Mouse (Mus musculus): ENCODE data around the gene Nuak1. TPM values are rescaled to one million over a fixed set of nuclear protein-coding genes. Genes with fewer than 3 reads are reported as not detected.
A peak's percentile ranks its signal among the peaks of the same experiment; 100 is the strongest.

Gene Nuak1
- polyA plus RNA-seq, 1 experiment from 2014 or later = 1.5 TPM

DNA sequence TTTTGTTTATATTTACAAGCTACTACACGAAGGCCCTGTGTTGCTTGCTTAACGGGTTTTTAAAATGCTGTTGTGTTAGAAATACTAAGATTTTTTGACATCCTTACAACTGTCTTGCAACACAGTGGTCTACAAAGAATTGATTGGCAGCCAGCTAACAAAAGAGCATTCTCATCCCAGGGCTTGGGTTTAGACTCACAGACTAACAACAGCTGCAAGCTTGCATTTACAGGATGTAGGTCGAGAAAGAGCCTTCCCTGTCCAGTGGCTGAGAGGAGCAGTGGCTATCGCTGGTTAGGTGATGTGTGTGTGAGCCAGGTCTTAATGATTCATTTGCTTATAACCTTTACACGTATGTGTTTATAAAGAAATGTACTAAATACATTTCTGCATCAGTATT, 94.7 kb downstream of the Nuak1 start:
- no peaks in the 10 kb centered on the region for H3K36me3 ChIP-seq (ENCODE audit: insufficient read depth)
- H3K4me3 ChIP-seq (ENCODE audit: low read depth, low read length) = no peak overlapping the region
- 36% methylated on average over 5 of the region's 5 CpGs for WGBS
- H3K4me1 ChIP-seq (ENCODE audit: insufficient read depth) = peaks cover 7% of the 10 kb centered on the region; the same call in 1 of the 2 replicates
- no peak overlapping the region for H3K27ac ChIP-seq (ENCODE audit: low read depth)
- DNase-seq = peak; percentile 56
- H3K9me3 ChIP-seq (ENCODE audit: low read depth, low read length) = no peaks in the 10 kb centered on the region
- H3K4me2 ChIP-seq = no peak overlapping the region
- H3K27me3 ChIP-seq (ENCODE audit: insufficient read depth, low read length) = no peaks in the 10 kb centered on the region
- TF ChIP-seq CTCF (IDR thresholded peaks at IDR 0.05; ENCODE audit: low read depth) = no peak
- no peak overlapping the region for H3K9ac ChIP-seq
- ATAC-seq (ENCODE audit: insufficient read depth) = no peak; the same call in 1 of the 2 replicates

DNA sequence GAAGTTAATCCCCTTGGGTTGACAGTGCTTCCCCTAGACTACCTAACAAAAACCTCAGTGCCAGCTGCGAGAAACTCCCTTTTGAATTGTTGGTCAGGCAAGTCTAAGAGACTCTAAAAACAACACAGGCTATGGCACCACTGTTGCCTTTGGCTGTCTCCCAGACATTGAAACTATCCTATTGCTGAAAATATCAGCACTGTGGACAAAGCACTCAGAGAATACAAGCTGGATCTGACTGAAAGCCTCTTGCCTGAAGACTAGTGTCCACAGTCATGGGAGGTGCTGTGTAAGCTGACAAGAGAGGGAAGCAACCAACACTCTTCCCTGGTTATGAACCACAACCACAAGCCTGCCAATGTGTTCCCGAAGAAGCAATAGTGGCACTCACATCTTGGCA, 96.9 kb downstream of the Nuak1 start:
- H3K9ac ChIP-seq = no peak overlapping the region
- no peaks in the 10 kb centered on the region for H3K36me3 ChIP-seq (ENCODE audit: insufficient read depth)
- WGBS = 90% methylated on average over 2 of the region's 2 CpGs
- no peak for ATAC-seq (ENCODE audit: insufficient read depth)
- DNase-seq = no peak
- H3K27ac ChIP-seq (ENCODE audit: low read depth) = no peak overlapping the region
- H3K4me3 ChIP-seq (ENCODE audit: low read depth, low read length) = no peak overlapping the region
- TF ChIP-seq CTCF (IDR thresholded peaks at IDR 0.05; ENCODE audit: low read depth) = no peak
- peaks cover 7% of the 10 kb centered on the region; the same call in 1 of the 2 replicates for H3K4me1 ChIP-seq (ENCODE audit: insufficient read depth)
- no peak overlapping the region for H3K4me2 ChIP-seq
- no peaks in the 10 kb centered on the region for H3K9me3 ChIP-seq (ENCODE audit: low read depth, low read length)
- H3K27me3 ChIP-seq (ENCODE audit: insufficient read depth, low read length) = no peaks in the 10 kb centered on the region

- ATAC-seq (ENCODE audit: insufficient read depth) (no peak), DNase-seq (no peak)
- TF ChIP-seq CTCF (IDR thresholded peaks at IDR 0.05; ENCODE audit: low read depth) = no peak
- Histone ChIP-seq H3K4me3 (ENCODE audit: low read depth, low read length) (no peak overlapping the region), H3K36me3 (ENCODE audit: insufficient read depth) (no peaks in the 10 kb centered on the region), H3K4me2 (no peak overlapping the region), H3K27me3 (ENCODE audit: insufficient read depth, low read length) (no peaks in the 10 kb centered on the region), H3K4me1 (ENCODE audit: insufficient read depth) (no peaks in the 10 kb centered on the region), H3K27ac (ENCODE audit: low read depth) (no peak overlapping the region), H3K9me3 (ENCODE audit: low read depth, low read length) (no peaks in the 10 kb centered on the region), H3K9ac (no peak overlapping the region)
- 53% methylated on average over 4 of the region's 4 CpGs for WGBS
Observed at GRCm38 (mm10) chr10:84339456-84339855, 100.9 kb downstream of the Nuak1 start.

DNA sequence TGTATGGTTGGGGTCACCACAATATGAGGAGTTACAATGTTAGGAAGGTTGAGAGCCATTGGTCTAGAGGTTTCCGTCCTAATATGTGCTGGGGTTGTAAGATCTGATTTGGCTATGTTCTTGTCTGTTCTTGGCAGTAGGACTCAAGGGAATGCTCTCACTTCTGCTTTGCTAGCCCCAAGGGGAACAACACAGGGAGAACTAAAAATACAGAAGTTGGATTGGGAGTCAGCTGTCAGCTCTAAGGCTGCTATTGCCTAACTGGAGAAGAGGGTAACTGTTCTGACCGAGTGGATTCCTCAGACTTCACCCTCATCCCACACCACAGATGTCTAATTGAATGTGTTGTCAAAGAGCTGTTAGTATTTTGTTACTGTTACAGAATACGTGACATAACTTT, 101.6 kb downstream of the Nuak1 start:
- H3K27me3 ChIP-seq (ENCODE audit: insufficient read depth, low read length) = no peaks in the 10 kb centered on the region
- ATAC-seq (ENCODE audit: insufficient read depth) = no peak
- no peak overlapping the region for H3K9ac ChIP-seq
- H3K9me3 ChIP-seq (ENCODE audit: low read depth, low read length) = no peaks in the 10 kb centered on the region
- TF ChIP-seq CTCF (IDR thresholded peaks at IDR 0.05; ENCODE audit: low read depth) = no peak
- 75% methylated on average over 3 of the region's 3 CpGs for WGBS
- H3K36me3 ChIP-seq (ENCODE audit: insufficient read depth) = no peaks in the 10 kb centered on the region
- H3K4me2 ChIP-seq = no peak overlapping the region
- H3K27ac ChIP-seq (ENCODE audit: low read depth) = no peak overlapping the region
- no peak for DNase-seq
- no peak overlapping the region for H3K4me3 ChIP-seq (ENCODE audit: low read depth, low read length)
- H3K4me1 ChIP-seq (ENCODE audit: insufficient read depth) = no peaks in the 10 kb centered on the region

GRCm38 (mm10) chr10:84335441-84335840, 105.0 kb downstream of the Nuak1 start:
- 70% methylated on average over 4 of the region's 4 CpGs for WGBS
- no peaks in the 10 kb centered on the region for H3K9me3 ChIP-seq (ENCODE audit: low read depth, low read length)
- H3K36me3 ChIP-seq (ENCODE audit: insufficient read depth) = no peaks in the 10 kb centered on the region
- H3K27me3 ChIP-seq (ENCODE audit: insufficient read depth, low read length) = no peaks in the 10 kb centered on the region
- H3K4me2 ChIP-seq = no peak overlapping the region
- TF ChIP-seq CTCF (IDR thresholded peaks at IDR 0.05; ENCODE audit: low read depth) = no peak
- H3K4me3 ChIP-seq (ENCODE audit: low read depth, low read length) = no peak overlapping the region
- no peaks in the 10 kb centered on the region for H3K4me1 ChIP-seq (ENCODE audit: insufficient read depth)
- DNase-seq (no peak), ATAC-seq (ENCODE audit: insufficient read depth) (no peak)
- H3K9ac ChIP-seq = no peak overlapping the region
- H3K27ac ChIP-seq (ENCODE audit: low read depth) = no peak overlapping the region

DNA sequence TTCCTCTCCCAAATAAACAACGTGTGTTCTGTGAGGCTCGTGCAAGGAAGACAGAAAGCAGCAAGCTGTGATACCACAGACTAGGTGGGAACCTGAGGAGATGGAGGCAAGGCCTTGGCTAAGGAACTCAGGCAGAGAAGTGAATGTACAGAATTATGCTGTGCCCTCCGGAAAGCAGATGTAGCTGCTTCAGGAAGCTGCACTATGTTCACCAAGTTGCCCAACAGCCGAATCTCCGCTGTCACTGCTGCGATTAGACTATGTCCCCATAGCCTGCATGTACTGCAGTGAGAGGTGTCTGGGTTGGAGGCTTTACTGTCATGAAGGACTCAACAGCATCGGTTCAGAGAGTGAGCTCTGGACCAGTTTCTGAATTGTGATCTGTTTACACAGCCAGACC, 110.6 kb downstream of the Nuak1 start:
- Histone ChIP-seq H3K4me2 (no peak overlapping the region), H3K36me3 (ENCODE audit: insufficient read depth) (no peaks in the 10 kb centered on the region), H3K9ac (no peak overlapping the region), H3K4me3 (ENCODE audit: low read depth, low read length) (no peak overlapping the region), H3K9me3 (ENCODE audit: low read depth, low read length) (no peaks in the 10 kb centered on the region), H3K27ac (ENCODE audit: low read depth) (no peak overlapping the region), H3K4me1 (ENCODE audit: insufficient read depth) (no peaks in the 10 kb centered on the region), H3K27me3 (ENCODE audit: insufficient read depth, low read length) (no peaks in the 10 kb centered on the region)
- no peak for TF ChIP-seq CTCF (IDR thresholded peaks at IDR 0.05; ENCODE audit: low read depth)
- no peak for ATAC-seq (ENCODE audit: insufficient read depth)
- no peak for DNase-seq
- WGBS = 82% methylated on average over 7 of the region's 7 CpGs

GRCm38 (mm10) chr10:84329336-84329735, 111.1 kb downstream of the Nuak1 start:
- H3K4me1 ChIP-seq (ENCODE audit: insufficient read depth) = no peaks in the 10 kb centered on the region
- no peak for TF ChIP-seq CTCF (IDR thresholded peaks at IDR 0.05; ENCODE audit: low read depth)
- H3K9me3 ChIP-seq (ENCODE audit: low read depth, low read length) = no peaks in the 10 kb centered on the region
- WGBS = 81% methylated on average over 5 of the region's 5 CpGs
- H3K9ac ChIP-seq = no peak overlapping the region
- no peak overlapping the region for H3K27ac ChIP-seq (ENCODE audit: low read depth)
- H3K36me3 ChIP-seq (ENCODE audit: insufficient read depth) = no peaks in the 10 kb centered on the region
- no peak overlapping the region for H3K4me2 ChIP-seq
- DNase-seq = no peak
- no peaks in the 10 kb centered on the region for H3K27me3 ChIP-seq (ENCODE audit: insufficient read depth, low read length)
- no peak overlapping the region for H3K4me3 ChIP-seq (ENCODE audit: low read depth, low read length)
- no peak for ATAC-seq (ENCODE audit: insufficient read depth)

DNA sequence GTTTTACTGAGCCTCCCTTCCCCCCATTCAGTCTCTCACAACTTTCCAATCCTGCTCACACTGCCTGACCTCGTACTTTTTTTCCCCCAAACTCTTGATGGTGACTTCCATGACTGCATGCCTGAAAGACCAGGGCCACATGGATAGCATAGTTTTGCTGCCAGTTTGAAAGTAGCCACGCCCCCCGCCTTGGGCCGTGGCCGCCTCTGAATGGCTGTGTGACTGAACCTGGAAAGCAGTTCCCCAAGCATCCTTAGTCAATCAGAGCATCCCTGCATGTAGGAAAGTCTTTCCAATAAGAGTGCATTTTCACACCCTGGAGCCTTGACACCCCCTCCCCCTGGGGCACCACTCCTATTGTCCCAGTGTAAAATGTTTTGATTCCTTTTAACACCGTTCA, 116.4 kb downstream of the Nuak1 start:
- H3K27ac ChIP-seq (ENCODE audit: low read depth) = no peak overlapping the region
- TF ChIP-seq CTCF (IDR thresholded peaks at IDR 0.05; ENCODE audit: low read depth) = no peak
- H3K4me3 ChIP-seq (ENCODE audit: low read depth, low read length) = no peak overlapping the region
- DNase-seq = no peak
- H3K27me3 ChIP-seq (ENCODE audit: insufficient read depth, low read length) = no peaks in the 10 kb centered on the region
- ATAC-seq (ENCODE audit: insufficient read depth) = no peak
- no peaks in the 10 kb centered on the region for H3K36me3 ChIP-seq (ENCODE audit: insufficient read depth)
- H3K4me2 ChIP-seq = no peak overlapping the region
- H3K9ac ChIP-seq = no peak overlapping the region
- H3K4me1 ChIP-seq (ENCODE audit: insufficient read depth) = no peaks in the 10 kb centered on the region
- no peaks in the 10 kb centered on the region for H3K9me3 ChIP-seq (ENCODE audit: low read depth, low read length)
- WGBS = 45% methylated on average over 6 of the region's 6 CpGs

Other genes with a start within 250 kb of the Nuak1 start
- gene Ckap4, start 93.5 kb upstream of the Nuak1 start, polyA plus RNA-seq (2014; fragmentation: Nextera tagmentation; extraction: Ambion mirVana) = 177 and 179 TPM in 2 replicates
- gene Tcp11l2, start 136.0 kb upstream of the Nuak1 start, polyA plus RNA-seq (2014; fragmentation: Nextera tagmentation; extraction: Ambion mirVana) = 15.1 and 17.4 TPM in 2 replicates
- gene Polr3b, start 181.7 kb upstream of the Nuak1 start, polyA plus RNA-seq (2014; fragmentation: Nextera tagmentation; extraction: Ambion mirVana) = 15.7 and 16.4 TPM in 2 replicates

Measured in lung, embryonic 14.5 days (tissue).